ENCODE assay signal across 7 mouse cellular contexts in genomic region chr12:86914756-86915155, GRCm38 (mm10). TPM values are rescaled to one million over a fixed set of nuclear protein-coding genes. Genes with fewer than 3 reads are reported as not detected.
DNase-seq lines count a peak whose midpoint lies in the region; ATAC-seq and TF ChIP-seq lines count a peak whose summit lies in the region.

No protein-coding gene starts in this region.

- H3K27ac ChIP-seq in hindbrain, embryonic 14.5 days = 0 out of 2 replicates have a peak overlapping the region, but pooled peaks have one; percentile 29
- no peak overlapping the region for H3K27ac ChIP-seq in hindbrain, embryonic 12.5 days
- peak overlapping the region; percentile 52 for H3K27ac ChIP-seq in ES-E14 (ENCODE audit: insufficient read depth, low read depth, low read length, poor library complexity, severe bottlenecking)
- H3K27ac ChIP-seq in brown adipose tissue, adult 24 weeks (replicated peaks; ENCODE audit: low read depth, low read length) = peak overlapping the region; percentile 33; the same call in 1 of the 2 replicates

- H3K9ac ChIP-seq in hindbrain, embryonic 14.5 days = no peak overlapping the region
- H3K9ac ChIP-seq in hindbrain, embryonic 12.5 days = no peak overlapping the region
- peak overlapping the region; percentile 30; the same call in 1 of the 2 replicates for H3K9ac ChIP-seq in ES-E14 (ENCODE audit: insufficient read depth, low read depth, low read length, poor library complexity, severe bottlenecking)

- no peaks in the 10 kb centered on the region for H3K36me3 ChIP-seq in hindbrain, embryonic 14.5 days (replicated peaks; ENCODE audit: control insufficient read depth, insufficient read depth)
- no peaks in the 10 kb centered on the region for H3K36me3 ChIP-seq in hindbrain, embryonic 12.5 days
- no peaks in the 10 kb centered on the region for H3K36me3 ChIP-seq in ES-E14 (ENCODE audit: control insufficient read depth, insufficient read depth, low read length, poor library complexity, severe bottlenecking)

- H3K4me1 ChIP-seq in hindbrain, embryonic 14.5 days (replicated peaks; ENCODE audit: control insufficient read depth, insufficient read depth, low read length) = peaks cover 47% of the 10 kb centered on the region
- peaks cover 48% of the 10 kb centered on the region for H3K4me1 ChIP-seq in hindbrain, embryonic 12.5 days
- peaks cover 34 to 45% of the 10 kb centered on the region in 2 experiments for H3K4me1 ChIP-seq in ES-E14 (ENCODE audit: control insufficient read depth in 2 of 2, insufficient read depth in 2 of 2, low read length in 2 of 2, poor library complexity in 1 of 2)
- H3K4me1 ChIP-seq in brown adipose tissue, adult 24 weeks (ENCODE audit: control insufficient read depth, insufficient read depth, insufficient read length, low read length) = no peaks in the 10 kb centered on the region; the same call in 1 of the 2 replicates

- WGBS in hindbrain, embryonic 14.5 days = 61% methylated on average over 6 of the region's 6 CpGs
- 73% methylated on average over 6 of the region's 6 CpGs for whole genome bisulfite sequencing in hindbrain, embryonic 12.5 days

- H3K4me3 ChIP-seq in hindbrain, embryonic 14.5 days (replicated peaks; ENCODE audit: low read length) = no peak overlapping the region
- H3K4me3 ChIP-seq in hindbrain, embryonic 12.5 days = no peak overlapping the region
- H3K4me3 ChIP-seq in ES-E14 (ENCODE audit: insufficient read depth in 1 of 2, low read depth in 1 of 2, low read length in 2 of 2, poor library complexity in 1 of 2, severe bottlenecking in 1 of 2) = no peak overlapping the region
- H3K4me3 ChIP-seq in brown adipose tissue, adult 24 weeks (ENCODE audit: insufficient read depth, low read depth, low read length) = no peak overlapping the region

- DNase-seq in hindbrain, embryonic 14.5 days (ENCODE audit: low spot score) = no peak
- DNase-seq in ES-E14 (ENCODE audit: low read depth, low spot score) = no peak
- no peak for DNase-seq in cerebellum, postnatal 36 days
- no peak for DNase-seq in cerebellum, postnatal 25 days

- no peak overlapping the region for H3K4me2 ChIP-seq in hindbrain, embryonic 14.5 days (replicated peaks)
- H3K4me2 ChIP-seq in hindbrain, embryonic 12.5 days (replicated peaks) = no peak overlapping the region

- in situ Hi-C loops in ES-E14 (cut with MboI; ENCODE audit: low sequenced_read_pairs in 2 of 2, unreplicated experiment in 2 of 2) = no loop called here

- no peak for ATAC-seq in hindbrain, embryonic 14.5 days (ENCODE audit: low FRiP score)
- no peak for ATAC-seq in hindbrain, embryonic 12.5 days (ENCODE audit: low FRiP score)
- peak; percentile 53 for ATAC-seq in megakaryocyte progenitor cell, adult 5-6 weeks (replicated peaks; ENCODE audit: poor library complexity)

- H3K27me3 ChIP-seq in hindbrain, embryonic 14.5 days (ENCODE audit: control insufficient read depth, insufficient read depth, low read length) = no peaks in the 10 kb centered on the region
- H3K27me3 ChIP-seq in hindbrain, embryonic 12.5 days = peaks cover 20% of the 10 kb centered on the region

- H3K9me3 ChIP-seq in hindbrain, embryonic 14.5 days (ENCODE audit: control insufficient read depth, low read length) = no peaks in the 10 kb centered on the region
- H3K9me3 ChIP-seq in hindbrain, embryonic 12.5 days (replicated peaks) = no peaks in the 10 kb centered on the region
- H3K9me3 ChIP-seq in ES-E14 (ENCODE audit: control insufficient read depth, insufficient read depth, low read depth, low read length) = no peaks in the 10 kb centered on the region

TF ChIP-seq in ES-E14, 5 proteins besides CTCF, POLR2A, EP300 and RAD21:
- TF ChIP-seq HCFC1 (IDR thresholded peaks at IDR 0.05; ENCODE audit: borderline replicate concordance, insufficient read depth, low read length) (no peak), ZC3H11A (IDR thresholded peaks at IDR 0.05; ENCODE audit: borderline replicate concordance, low read depth, low read length) (no peak), MAFK (IDR thresholded peaks at IDR 0.05; ENCODE audit: insufficient read depth, low read depth, low read length) (no peak), CHD2 (IDR thresholded peaks at IDR 0.05; ENCODE audit: low read depth, low read length) (no peak), ZNF384 (IDR thresholded peaks at IDR 0.05; ENCODE audit: low read depth, low read length) (no peak)

RNA-seq across cellular contexts. Expression of gene Irf2bpl, which starts 30.2 kb away (rescaled TPM):
- 64.5 and 65.5 TPM in 2 replicates for polyA plus RNA-seq in hindbrain, embryonic 14.5 days (2014; fragmentation: Nextera tagmentation; extraction: Ambion mirVana)
- polyA plus RNA-seq in hindbrain, embryonic 12.5 days (2016; fragmentation: Nextera tagmentation; extraction: Ambion mirVana) = 75.9 and 86.3 TPM in 2 replicates
- total RNA-seq in ES-E14 (2012; rRNA removed) = 39.5 and 43.2 TPM in 2 replicates
- polyA plus RNA-seq in brown adipose tissue, adult 24 weeks (2012; ENCODE audit: insufficient read depth, insufficient read length, missing spikeins) = 7.1 and 23.0 TPM in 2 replicates
- total RNA-seq in megakaryocyte progenitor cell, adult 5-6 weeks (2015) = 1.4 and 1.8 TPM in 2 replicates
- 1.6 and 1.7 TPM in 2 replicates for total RNA-seq in megakaryocyte progenitor cell, adult 5-6 weeks (2017)

RNA-seq across cellular contexts. Expression of gene Cipc, which starts 32.1 kb away (rescaled TPM):
- polyA plus RNA-seq in hindbrain, embryonic 14.5 days (2014; fragmentation: Nextera tagmentation; extraction: Ambion mirVana) = 46.8 and 52.1 TPM in 2 replicates
- 41.1 and 46.9 TPM in 2 replicates for polyA plus RNA-seq in hindbrain, embryonic 12.5 days (2016; fragmentation: Nextera tagmentation; extraction: Ambion mirVana)
- total RNA-seq in ES-E14 (2012; rRNA removed) = 26.5 and 27.6 TPM in 2 replicates
- polyA plus RNA-seq in brown adipose tissue, adult 24 weeks (2012; ENCODE audit: insufficient read depth, insufficient read length, missing spikeins) = 15.9 and 16.4 TPM in 2 replicates
- 16.7 and 22.0 TPM in 2 replicates for total RNA-seq in megakaryocyte progenitor cell, adult 5-6 weeks (2015)
- total RNA-seq in megakaryocyte progenitor cell, adult 5-6 weeks (2017) = 17.6 and 23.7 TPM in 2 replicates
